Mouse (Mus musculus): Measurements from ENCODE around the gene Tns1.

Gene Tns1

GRCm38 (mm10) chr1:73954614-73955013 lies 169.6 kb downstream of the Tns1 start:
- no peak for DNase-seq

GRCm38 (mm10) chr1:73954015-73954408 lies 170.2 kb downstream of the Tns1 start:
- no peak for DNase-seq

GRCm38 (mm10) chr1:73953317-73954014 lies 170.8 kb downstream of the Tns1 start:
- no peak for DNase-seq

- DNase-seq: no peak
Measured at GRCm38 (mm10) chr1:73952598-73952997, 171.7 kb downstream of the Tns1 start.

GRCm38 (mm10) chr1:73951178-73951577 lies 173.1 kb downstream of the Tns1 start:
- DNase-seq: no peak

GRCm38 (mm10) chr1:73948757-73949156 lies 175.5 kb downstream of the Tns1 start:
- DNase-seq: no peak

- no peak for DNase-seq
Measured at GRCm38 (mm10) chr1:73947525-73948304, 176.5 kb downstream of the Tns1 start.

GRCm38 (mm10) chr1:73946701-73947100 lies 177.5 kb downstream of the Tns1 start:
- no peak for DNase-seq

- DNase-seq: no peak
Measured at GRCm38 (mm10) chr1:73944393-73944792, 179.9 kb downstream of the Tns1 start.

- DNase-seq: no peak
Measured at GRCm38 (mm10) chr1:73943667-73944289, 180.5 kb downstream of the Tns1 start.

GRCm38 (mm10) chr1:73943255-73943654 lies 181.0 kb downstream of the Tns1 start:
- no peak for DNase-seq

GRCm38 (mm10) chr1:73942243-73942642 lies 182.0 kb downstream of the Tns1 start:
- DNase-seq: no peak

GRCm38 (mm10) chr1:73941697-73942096 lies 182.6 kb downstream of the Tns1 start:
- DNase-seq: no peak

GRCm38 (mm10) chr1:73940491-73941204 lies 183.6 kb downstream of the Tns1 start:
- peak in 1 of 2 experiments; percentile 43 for DNase-seq

- no peak for DNase-seq
Measured at GRCm38 (mm10) chr1:73938597-73938996, 185.7 kb downstream of the Tns1 start.

GRCm38 (mm10) chr1:73937805-73938204 lies 186.4 kb downstream of the Tns1 start:
- DNase-seq: no peak

GRCm38 (mm10) chr1:73936537-73936936 lies 187.7 kb downstream of the Tns1 start:
- DNase-seq: no peak

GRCm38 (mm10) chr1:73935442-73936080 lies 188.7 kb downstream of the Tns1 start:
- no peak for DNase-seq

- no peak for DNase-seq
Measured at GRCm38 (mm10) chr1:73933146-73933490, 191.1 kb downstream of the Tns1 start.

- DNase-seq: no peak
Measured at GRCm38 (mm10) chr1:73932421-73933145, 191.7 kb downstream of the Tns1 start.

GRCm38 (mm10) chr1:73931851-73932250 lies 192.4 kb downstream of the Tns1 start:
- DNase-seq: no peak

Data from spleen, adult 18-20 months (tissue).